Mouse (Mus musculus) left cerebral cortex, adult 2 months (tissue): ENCODE measurements around the gene Actb. TPM values are rescaled to one million over a fixed set of nuclear protein-coding genes. Genes with fewer than 3 reads are reported as not detected.

Source experiments
- DNase-seq, 2 experiments: peaks; one replicate each; pipeline ENCODE4 v3.0.0; 2021 to 2022; ENCODE audit warnings: low spot score in 2 of 2, mixed read lengths in 1 of 2; ENCODE audit errors: extremely low spot score in 1 of 2
- H3K27ac ChIP-seq: fragments of 200-600 bp; 2 replicates; pipeline ENCODE4 v1.8.1; 2022
- H3K4me3 ChIP-seq: fragments of 200-600 bp; 2 replicates; pipeline ENCODE4 v1.8.1; 2022
- CTCF ChIP-seq: fragments of 200-600 bp; IDR thresholded peaks from 2 replicates; pipeline ENCODE4 v1.8.1; 2022; ENCODE audit warnings: antibody characterized with exemption, mild to moderate bottlenecking, moderate library complexity
- intact Hi-C: fragments of 180-260 bp; cut with DNase I; formaldehyde crosslinking; loops from one replicate; pipeline ENCODE4 v1.15.1; 2025
- total RNA-seq, 2 experiments: library from RNA; stranded (reverse); gene quantifications; 2 replicates each; pipeline ENCODE4 v1.2.3; 2021

Gene Actb
- total RNA-seq, 2 experiments from 2014 or later = 2,227 to 2,233 TPM

- intact Hi-C loops = no loop called here
- no peak overlapping the region for H3K4me3 ChIP-seq
- H3K27ac ChIP-seq = no peak overlapping the region
- TF ChIP-seq CTCF = no peak; the same call in 1 of the 2 replicates
- no peak for DNase-seq
Measured at GRCm38 (mm10) chr5:142869463-142869862, 37.1 kb downstream of the Actb start.

- Histone ChIP-seq H3K27ac (peak overlapping the region; percentile 70), H3K4me3 (no peak overlapping the region)
- intact Hi-C loops = no loop called here
- no peak for TF ChIP-seq CTCF
- peak; percentile 61 to 66 for DNase-seq
Measured at GRCm38 (mm10) chr5:142857763-142858229, 48.8 kb downstream of the Actb start.

- no peak for DNase-seq
- TF ChIP-seq CTCF = peak; percentile 30
- intact Hi-C loops = no loop called here
- no peak overlapping the region for H3K4me3 ChIP-seq
- H3K27ac ChIP-seq = no peak overlapping the region
Measured at GRCm38 (mm10) chr5:142856408-142856807, 50.1 kb downstream of the Actb start.

GRCm38 (mm10) chr5:142854877-142855276, 51.7 kb downstream of the Actb start:
- no peak overlapping the region for H3K4me3 ChIP-seq
- peak in 1 of 2 experiments; percentile 40 for DNase-seq
- no peak overlapping the region for H3K27ac ChIP-seq
- intact Hi-C loops = loop anchor here (1.0 kb wide), 1 partner anchor 87 kb away; no protein-coding TSS in a partner anchor
- TF ChIP-seq CTCF = peak; percentile 62

- intact Hi-C loops = no loop called here
- Histone ChIP-seq H3K4me3 (no peak overlapping the region), H3K27ac (no peak overlapping the region)
- DNase-seq = no peak
- TF ChIP-seq CTCF = no peak
Measured at GRCm38 (mm10) chr5:142853585-142853984, 53.0 kb downstream of the Actb start.

Other genes with a start within 250 kb of the Actb start
- 10 to 100 TPM; 10.1 to 11.2 TPM for gene Slc29a4, start 214.2 kb downstream of the Actb start, total RNA-seq
- gene Tnrc18, start 89.1 kb downstream of the Actb start, total RNA-seq = 100 to 1,000 TPM; 139 to 141 TPM
- 10 to 100 TPM; 31.5 to 33.2 TPM for gene Fbxl18, start 11.3 kb downstream of the Actb start, total RNA-seq
- gene Fscn1, start 53.6 kb upstream of the Actb start, total RNA-seq = 100 to 1,000 TPM; 334 to 344 TPM
- 10 to 100 TPM; 40.7 to 47.8 TPM for gene Rnf216, start 206.2 kb upstream of the Actb start, total RNA-seq
- gene Olfr718-ps1, start 240.8 kb upstream of the Actb start, total RNA-seq = under 1 TPM in 1 of 2 experiments, not detected in 1; 0.12 TPM